Mouse (Mus musculus) cerebellum, adult 2 months (tissue): Measurements from ENCODE around the gene Dyrk2.

ENCODE experiments used
- CTCF ChIP-seq: fragments of 200-500 bp; IDR thresholded peaks from 2 replicates; pipeline ENCODE4 v1.5.1; 2011; ENCODE audit warnings: low read depth, mild to moderate bottlenecking, control low read depth, low read length, moderate library complexity, borderline replicate concordance; ENCODE audit not compliant: insufficient read depth
- POLR2A ChIP-seq: fragments of 200-500 bp; IDR thresholded peaks from 2 replicates; pipeline ENCODE4 v1.6.1; 2011; ENCODE audit warnings: low read length, control low read depth, borderline replicate concordance; ENCODE audit not compliant: insufficient read depth

DNA sequence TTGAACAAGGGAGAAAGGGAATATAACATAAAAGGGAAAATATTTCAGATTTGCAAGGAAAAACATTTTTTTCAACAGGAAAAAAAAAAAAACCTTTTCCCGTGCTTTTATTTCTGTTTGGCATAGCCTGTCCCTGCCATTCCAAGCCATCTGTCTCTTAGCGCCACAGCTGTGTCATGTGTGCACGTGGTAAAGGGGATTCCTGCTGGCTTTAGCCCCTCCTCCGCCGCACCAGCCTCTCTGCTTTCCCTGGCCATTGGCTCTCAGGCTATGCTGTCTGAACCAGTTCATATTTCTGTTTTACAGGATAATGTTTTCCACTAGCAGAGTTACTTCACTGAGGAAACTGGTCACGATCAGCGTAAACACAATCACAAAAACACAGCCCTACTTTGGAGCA, 49.1 kb downstream of the Dyrk2 start:
- TF ChIP-seq POLR2A (no peak), CTCF (no peak)
